ENCODE assay signal across 18 mouse cellular contexts in the genomic region with DNA sequence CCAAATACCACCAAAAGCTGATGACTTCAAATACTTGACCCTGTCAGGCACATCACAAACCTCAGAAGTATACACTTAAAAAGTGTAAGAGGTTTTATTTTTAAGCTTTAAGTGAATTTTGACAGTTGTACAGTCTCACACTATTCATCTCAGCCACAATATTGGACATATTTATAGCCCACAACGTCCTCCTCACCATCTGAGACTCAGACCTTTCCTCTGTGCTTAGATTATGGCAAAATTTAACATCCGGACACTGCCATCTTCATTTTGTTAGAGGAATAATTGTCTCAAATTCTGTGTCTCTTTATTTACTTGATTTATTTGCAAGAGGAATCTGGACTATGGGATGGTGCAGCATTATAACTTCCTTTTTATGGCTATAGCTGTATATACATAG.
"Had no signal": no experiment of that assay in that cellular context is flagged by ENCODE, and none has a peak within 500 bp of the region (broad histone marks: within the 10 kb centered on the region; RNA-seq: fewer than 3 reads in every experiment).

No protein-coding gene starts in this region.

- ATAC-seq: liver, postnatal 0 days; lung, postnatal 0 days; midbrain, embryonic 13.5 days; midbrain, embryonic 15.5 days had no signal

- H3K27me3 ChIP-seq: lung, embryonic 15.5 days; megakaryocyte, embryonic 14.5 days; midbrain, embryonic 13.5 days; midbrain, embryonic 15.5 days; neural tube, embryonic 12.5 days; stomach, embryonic 15.5 days had no signal

- H3K4me3 ChIP-seq: lung, embryonic 15.5 days; megakaryocyte, embryonic 14.5 days; midbrain, embryonic 13.5 days; midbrain, embryonic 15.5 days; neural tube, embryonic 12.5 days; stomach, embryonic 15.5 days had no signal

- H3K36me3 ChIP-seq: lung, embryonic 15.5 days; midbrain, embryonic 13.5 days; midbrain, embryonic 15.5 days; neural tube, embryonic 12.5 days; stomach, embryonic 15.5 days had no signal

- H3K4me2 ChIP-seq: lung, embryonic 15.5 days; midbrain, embryonic 11.5 days; midbrain, embryonic 13.5 days; midbrain, embryonic 15.5 days; neural tube, embryonic 12.5 days; stomach, embryonic 15.5 days had no signal

- H3K9ac ChIP-seq: liver, postnatal 0 days; lung, embryonic 15.5 days; midbrain, embryonic 13.5 days; midbrain, embryonic 15.5 days; neural tube, embryonic 12.5 days; stomach, embryonic 15.5 days had no signal

- H3K9me3 ChIP-seq: lung, embryonic 15.5 days; midbrain, embryonic 13.5 days; midbrain, embryonic 15.5 days; neural tube, embryonic 12.5 days; stomach, embryonic 15.5 days had no signal

- H3K27ac ChIP-seq: lung, embryonic 15.5 days; macrophage; midbrain, embryonic 13.5 days; midbrain, embryonic 15.5 days; neural tube, embryonic 12.5 days; stomach, embryonic 15.5 days; stomach, postnatal 0 days had no signal

- DNase-seq: liver, postnatal 0 days; lung, adult 2 months; lung, postnatal 14 days; lung, postnatal 36 days; right cerebral cortex, postnatal 14 days; thymus, adult 18-20 months; thymus, postnatal 14 days; thymus, postnatal 36 days had no signal

- H3K4me1 ChIP-seq: lung, embryonic 15.5 days; megakaryocyte, embryonic 14.5 days; midbrain, embryonic 13.5 days; midbrain, embryonic 15.5 days; neural tube, embryonic 12.5 days; stomach, embryonic 15.5 days had no signal
